ENCODE assay signal across 7 mouse cellular contexts in the genomic region with DNA sequence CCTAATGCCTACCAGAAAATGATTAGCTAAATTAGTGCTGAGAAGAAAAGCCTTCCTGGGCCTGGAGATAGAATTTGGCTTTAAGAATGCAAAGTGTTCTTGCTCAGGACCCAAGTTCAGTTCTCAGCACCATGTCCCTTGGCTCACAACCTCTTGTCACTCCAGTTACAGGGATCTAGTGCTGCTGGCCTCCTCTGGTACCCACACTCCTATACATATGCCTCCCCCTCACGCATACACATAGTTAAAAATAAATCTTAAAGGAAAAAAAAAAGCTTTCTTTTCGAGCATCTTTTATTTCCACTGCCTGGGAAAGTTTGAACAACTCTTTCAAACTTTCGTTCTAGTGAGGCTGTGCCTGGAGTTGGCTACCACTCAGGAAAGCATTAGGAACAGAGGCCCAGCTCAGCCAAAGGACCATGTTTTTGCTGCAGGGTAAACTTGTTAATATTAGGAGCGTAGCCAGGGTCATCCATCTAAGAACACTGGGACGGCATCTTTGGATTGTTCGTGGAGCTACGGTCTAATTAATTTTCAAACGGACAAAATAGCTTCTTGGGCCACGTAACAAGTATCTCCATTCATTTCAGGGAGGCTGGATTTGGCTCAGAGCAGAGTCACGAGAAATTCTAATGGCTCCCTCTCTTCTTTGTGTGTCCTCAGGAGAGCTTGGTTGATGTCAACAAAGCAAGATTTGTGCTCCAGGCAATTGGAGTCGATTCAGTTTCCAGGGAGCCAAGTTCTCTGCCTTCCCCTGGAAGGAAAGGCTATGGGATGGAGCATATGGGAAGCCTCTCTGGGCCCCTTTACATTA.
DNase-seq lines count a peak whose midpoint lies in the region; ATAC-seq and TF ChIP-seq lines count a peak whose summit lies in the region.

No protein-coding gene starts in this region.

- DNase-seq in neural tube, embryonic 11.5 days (ENCODE audit: low spot score) = peak; percentile 43
- DNase-seq in neural tube, embryonic 10.5 days (ENCODE audit: extremely low spot score, low spot score) = no peak
- DNase-seq in hindbrain, embryonic 10.5 days (ENCODE audit: low spot score) = no peak
- peak; percentile 6 to 32 for DNase-seq in left cerebral cortex, adult 8-10 months (ENCODE audit: low spot score in 2 of 2)
- no peak for DNase-seq in stomach, postnatal 0 days (ENCODE audit: low spot score)
- no peak for DNase-seq in liver, postnatal 0 days

- H3K4me3 ChIP-seq in neural tube, embryonic 11.5 days (ENCODE audit: low read depth, low read length) = no peak overlapping the region
- H3K4me3 ChIP-seq in hindbrain, embryonic 10.5 days = no peak overlapping the region
- no peak overlapping the region for H3K4me3 ChIP-seq in stomach, postnatal 0 days (ENCODE audit: low read depth, low read length)
- H3K4me3 ChIP-seq in liver, postnatal 0 days (ENCODE audit: low read depth, low read length) = no peak overlapping the region

- H3K4me2 ChIP-seq in neural tube, embryonic 11.5 days (ENCODE audit: low read depth) = no peak overlapping the region
- peak overlapping the region; percentile 20; the same call in 1 of the 2 replicates for H3K4me2 ChIP-seq in stomach, postnatal 0 days (replicated peaks; ENCODE audit: low read depth)
- no peak overlapping the region for H3K4me2 ChIP-seq in liver, postnatal 0 days (ENCODE audit: low read depth, low read length)

- no peak overlapping the region for H3K27ac ChIP-seq in neural tube, embryonic 11.5 days (ENCODE audit: low read depth, low read length)
- H3K27ac ChIP-seq in hindbrain, embryonic 10.5 days = peak overlapping the region; percentile 75; the same call in 1 of the 2 replicates
- no peak overlapping the region for H3K27ac ChIP-seq in stomach, postnatal 0 days (replicated peaks)
- no peak overlapping the region for H3K27ac ChIP-seq in liver, postnatal 0 days (ENCODE audit: low read depth)

- no peak for TF ChIP-seq CTCF in stomach, postnatal 0 days (IDR thresholded peaks at IDR 0.05; ENCODE audit: low read depth)
- no peak for TF ChIP-seq CTCF in liver, postnatal 0 days (IDR thresholded peaks at IDR 0.05; ENCODE audit: low read depth)

- ATAC-seq in neural tube, embryonic 11.5 days (ENCODE audit: insufficient read depth, low FRiP score, low TSS enrichment) = peak; percentile 16; the same call in 1 of the 2 replicates
- ATAC-seq in stomach, postnatal 0 days (ENCODE audit: low FRiP score, low TSS enrichment) = no peak
- no peak for ATAC-seq in liver, postnatal 0 days
- no peak for ATAC-seq in erythroblast, adult 5-6 weeks (replicated peaks; ENCODE audit: low FRiP score, poor library complexity, severe bottlenecking)

- peaks cover 13% of the 10 kb centered on the region; the same call in 1 of the 2 replicates for H3K4me1 ChIP-seq in neural tube, embryonic 11.5 days (ENCODE audit: control insufficient read depth, insufficient read depth, low read length)
- peaks cover 43% of the 10 kb centered on the region for H3K4me1 ChIP-seq in hindbrain, embryonic 10.5 days (replicated peaks)
- no peaks in the 10 kb centered on the region for H3K4me1 ChIP-seq in stomach, postnatal 0 days (replicated peaks; ENCODE audit: control insufficient read depth, insufficient read depth)
- no peaks in the 10 kb centered on the region for H3K4me1 ChIP-seq in liver, postnatal 0 days (ENCODE audit: insufficient read depth)

- 54% methylated on average over 11 of the region's 11 CpGs for whole genome bisulfite sequencing in neural tube, embryonic 11.5 days
- WGBS in hindbrain, embryonic 10.5 days = 61% methylated on average over 11 of the region's 11 CpGs
- 34% methylated on average over 11 of the region's 11 CpGs for WGBS in stomach, postnatal 0 days
- WGBS in liver, postnatal 0 days (ENCODE audit: insufficient replicate concordance) = 75% methylated on average over 11 of the region's 11 CpGs

- H3K36me3 ChIP-seq in neural tube, embryonic 11.5 days (ENCODE audit: control insufficient read depth, insufficient read depth, low read length) = no peaks in the 10 kb centered on the region
- no peaks in the 10 kb centered on the region for H3K36me3 ChIP-seq in hindbrain, embryonic 10.5 days
- H3K36me3 ChIP-seq in stomach, postnatal 0 days (ENCODE audit: control insufficient read depth, insufficient read depth, low read length) = no peaks in the 10 kb centered on the region
- no peaks in the 10 kb centered on the region for H3K36me3 ChIP-seq in liver, postnatal 0 days (replicated peaks; ENCODE audit: insufficient read depth, low read length)

- H3K27me3 ChIP-seq in neural tube, embryonic 11.5 days (ENCODE audit: control insufficient read depth, insufficient read depth, low read length) = peaks cover 21% of the 10 kb centered on the region
- H3K27me3 ChIP-seq in hindbrain, embryonic 10.5 days (ENCODE audit: insufficient read depth, poor library complexity, severe bottlenecking) = peaks cover 46% of the 10 kb centered on the region
- H3K27me3 ChIP-seq in stomach, postnatal 0 days (ENCODE audit: control insufficient read depth, insufficient read depth, low read length) = no peaks in the 10 kb centered on the region
- H3K27me3 ChIP-seq in liver, postnatal 0 days (ENCODE audit: insufficient read depth, low read length) = no peaks in the 10 kb centered on the region

- H3K9me3 ChIP-seq in neural tube, embryonic 11.5 days (ENCODE audit: control insufficient read depth, low read length) = no peaks in the 10 kb centered on the region
- no peaks in the 10 kb centered on the region for H3K9me3 ChIP-seq in hindbrain, embryonic 10.5 days
- no peaks in the 10 kb centered on the region for H3K9me3 ChIP-seq in stomach, postnatal 0 days (ENCODE audit: control insufficient read depth, low read length)
- no peaks in the 10 kb centered on the region for H3K9me3 ChIP-seq in liver, postnatal 0 days (ENCODE audit: low read length)

- H3K9ac ChIP-seq in neural tube, embryonic 11.5 days (ENCODE audit: low read length) = no peak overlapping the region
- no peak overlapping the region for H3K9ac ChIP-seq in stomach, postnatal 0 days (ENCODE audit: low read length)
- no peak overlapping the region for H3K9ac ChIP-seq in liver, postnatal 0 days (replicated peaks)

- TF ChIP-seq EP300 in stomach, postnatal 0 days (optimal IDR thresholded peaks at IDR 0.05) = no peak
- TF ChIP-seq EP300 in liver, postnatal 0 days (IDR thresholded peaks at IDR 0.05; ENCODE audit: low read depth) = no peak

Comparison
In these comparisons a context has a peak if more than half of its experiments do, and no peak if none do; other contexts are left out.
1. DNase-seq: peak in neural tube, embryonic 11.5 days (single experiment) and left cerebral cortex, adult 8-10 months (2 of 2); none in neural tube, embryonic 10.5 days (single experiment), hindbrain, embryonic 10.5 days (single experiment), stomach, postnatal 0 days (single experiment) and liver, postnatal 0 days (single experiment).